Mouse (Mus musculus): ENCODE results near the gene Arfip1. TPM values are rescaled to one million over a fixed set of nuclear protein-coding genes. Genes with fewer than 3 reads are reported as not detected.
"Not testable (repeated sequence)": the region's sequence is repeated elsewhere in the genome, so short reads cannot be mapped to it uniquely, and the experiment has no call there.

Gene Arfip1
- polyA plus RNA-seq, 1 experiment from 2014 or later = 29.7 TPM

DNA sequence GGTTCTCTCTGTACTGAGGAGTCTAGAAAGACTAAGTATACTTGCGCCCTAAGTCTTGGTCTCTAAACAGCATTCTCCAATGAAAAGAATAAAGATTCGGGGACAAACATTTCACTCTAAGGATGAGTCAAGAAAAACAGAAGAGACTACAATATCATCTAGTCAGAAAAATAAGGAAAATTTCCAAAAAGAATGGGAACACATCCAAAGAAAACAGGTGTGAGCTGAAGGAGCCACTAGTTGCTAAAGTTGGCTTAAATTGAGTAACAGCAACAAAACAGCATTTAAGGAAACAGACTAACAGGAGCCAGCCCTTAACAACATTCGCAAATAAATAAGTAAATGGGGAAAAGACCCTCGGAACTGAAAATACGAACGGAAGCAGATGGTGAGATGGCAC lies 13.9 kb downstream of the Arfip1 start:
- 94% methylated on average over 6 of the region's 6 CpGs for WGBS
- no peaks in the 10 kb centered on the region for H3K9me3 ChIP-seq

DNA sequence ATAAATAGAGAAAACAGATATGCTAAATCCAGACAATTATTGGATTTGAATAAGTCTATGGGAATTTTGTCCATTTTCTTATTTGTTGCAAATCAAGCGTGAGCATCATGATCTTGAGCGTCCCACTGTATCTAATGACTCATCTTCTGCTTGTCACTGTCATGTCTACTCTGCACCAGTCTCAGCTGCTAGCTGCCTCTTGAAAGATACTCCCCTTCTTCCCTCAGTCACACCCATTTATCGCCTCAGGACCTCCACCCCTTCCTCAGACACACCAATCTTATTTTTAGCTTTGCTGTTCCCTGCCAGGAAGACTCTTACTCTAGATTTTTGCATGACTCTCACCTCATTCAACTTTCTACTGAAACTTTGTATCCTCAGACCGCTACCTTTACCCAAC lies 19.0 kb downstream of the Arfip1 start:
- Histone ChIP-seq H3K4me3 (no peak overlapping the region), H3K9me3 (no peaks in the 10 kb centered on the region), H3K27ac (replicated peaks) (no peak overlapping the region), H3K4me2 (replicated peaks) (no peak overlapping the region), H3K36me3 (no peaks in the 10 kb centered on the region), H3K27me3 (no peaks in the 10 kb centered on the region), H3K4me1 (no peaks in the 10 kb centered on the region), H3K9ac (replicated peaks) (no peak overlapping the region)
- 95% methylated on average over 4 of the region's 4 CpGs for WGBS
- ATAC-seq (ENCODE audit: low FRiP score, low read depth) = no peak

More for the DNA sequence above, 13.9 kb downstream of the Arfip1 start:
- Histone ChIP-seq H3K36me3 (no peaks in the 10 kb centered on the region), H3K27ac (replicated peaks) (no peak overlapping the region), H3K27me3 (no peaks in the 10 kb centered on the region), H3K4me2 (replicated peaks) (no peak overlapping the region), H3K4me1 (no peaks in the 10 kb centered on the region), H3K9ac (replicated peaks) (no peak overlapping the region), H3K4me3 (no peak overlapping the region)
- ATAC-seq (ENCODE audit: low FRiP score, low read depth) = no peak

- H3K4me3 ChIP-seq; H3K4me1 ChIP-seq; H3K36me3 ChIP-seq; H3K9me3 ChIP-seq; H3K27me3 ChIP-seq; ATAC-seq (ENCODE audit: low FRiP score, low read depth); H3K4me2 ChIP-seq (replicated peaks); H3K9ac ChIP-seq (replicated peaks); H3K27ac ChIP-seq (replicated peaks): not testable (repeated sequence)
- 90% methylated on average over 2 of the region's 2 CpGs for WGBS
These were observed 19.5 kb downstream of the Arfip1 start for GRCm38 (mm10) chr3:84562911-84563310.

- Histone ChIP-seq H3K27me3 (no peaks in the 10 kb centered on the region), H3K4me2 (replicated peaks) (no peak overlapping the region), H3K9ac (replicated peaks) (no peak overlapping the region), H3K9me3 (no peaks in the 10 kb centered on the region), H3K4me3 (no peak overlapping the region), H3K36me3 (no peaks in the 10 kb centered on the region), H3K27ac (replicated peaks) (no peak overlapping the region), H3K4me1 (no peaks in the 10 kb centered on the region)
- ATAC-seq (ENCODE audit: low FRiP score, low read depth) = no peak
- WGBS = 95% methylated on average over 3 of the region's 3 CpGs
These were observed 24.1 kb downstream of the Arfip1 start for GRCm38 (mm10) chr3:84558301-84558700.

DNA sequence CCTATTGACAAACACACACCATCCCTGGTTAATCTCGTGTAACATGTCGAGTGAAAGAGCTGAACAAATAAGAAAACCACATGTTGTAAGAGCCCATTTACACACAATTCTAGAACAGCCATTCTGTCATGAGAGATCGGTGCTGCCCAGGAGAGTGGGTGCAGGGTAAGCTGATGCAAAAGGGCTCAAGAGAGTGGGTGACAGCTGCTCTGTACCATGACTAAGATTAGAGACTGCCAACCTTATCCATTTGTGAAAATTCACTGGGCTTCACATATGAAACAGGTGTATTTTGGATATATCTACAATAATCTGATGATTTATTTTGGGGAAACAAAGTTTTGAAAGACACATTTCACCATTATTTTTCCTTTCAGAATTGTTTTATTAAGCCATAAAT lies 26.6 kb downstream of the Arfip1 start:
- Histone ChIP-seq H3K27ac (replicated peaks) (no peak overlapping the region), H3K4me3 (no peak overlapping the region), H3K36me3 (no peaks in the 10 kb centered on the region), H3K4me1 (no peaks in the 10 kb centered on the region), H3K9me3 (no peaks in the 10 kb centered on the region), H3K27me3 (no peaks in the 10 kb centered on the region), H3K9ac (replicated peaks) (no peak overlapping the region), H3K4me2 (replicated peaks) (no peak overlapping the region)
- WGBS = 90% methylated on average over 3 of the region's 3 CpGs
- no peak for ATAC-seq (ENCODE audit: low FRiP score, low read depth)

DNA sequence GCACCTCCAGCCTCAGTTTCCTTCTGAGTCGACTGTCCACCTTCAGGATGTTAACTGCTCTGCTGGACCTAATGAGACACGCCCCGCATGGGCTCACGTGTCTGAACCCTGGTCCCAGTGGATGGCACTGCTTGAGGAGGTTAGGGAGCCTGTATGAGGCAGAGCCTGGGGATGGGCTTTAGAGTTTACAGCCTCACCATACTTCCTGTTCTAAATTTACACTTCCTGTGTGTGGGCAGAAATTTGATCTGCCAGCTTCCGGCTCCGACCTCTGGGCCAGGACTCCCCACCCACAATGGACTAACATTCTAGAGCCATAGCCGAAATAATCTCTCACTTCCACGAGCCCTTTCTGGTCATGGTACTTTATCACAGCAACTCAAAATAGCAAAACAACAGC lies 35.2 kb downstream of the Arfip1 start:
- no peaks in the 10 kb centered on the region for H3K9me3 ChIP-seq
- no peak overlapping the region for H3K4me3 ChIP-seq
- no peak overlapping the region for H3K4me2 ChIP-seq (replicated peaks)
- no peaks in the 10 kb centered on the region for H3K4me1 ChIP-seq
- no peak for ATAC-seq (ENCODE audit: low FRiP score, low read depth)
- WGBS = 84% methylated on average over 8 of the region's 8 CpGs
- H3K36me3 ChIP-seq = no peaks in the 10 kb centered on the region
- no peak overlapping the region for H3K9ac ChIP-seq (replicated peaks)
- no peaks in the 10 kb centered on the region for H3K27me3 ChIP-seq
- H3K27ac ChIP-seq (replicated peaks) = no peak overlapping the region

DNA sequence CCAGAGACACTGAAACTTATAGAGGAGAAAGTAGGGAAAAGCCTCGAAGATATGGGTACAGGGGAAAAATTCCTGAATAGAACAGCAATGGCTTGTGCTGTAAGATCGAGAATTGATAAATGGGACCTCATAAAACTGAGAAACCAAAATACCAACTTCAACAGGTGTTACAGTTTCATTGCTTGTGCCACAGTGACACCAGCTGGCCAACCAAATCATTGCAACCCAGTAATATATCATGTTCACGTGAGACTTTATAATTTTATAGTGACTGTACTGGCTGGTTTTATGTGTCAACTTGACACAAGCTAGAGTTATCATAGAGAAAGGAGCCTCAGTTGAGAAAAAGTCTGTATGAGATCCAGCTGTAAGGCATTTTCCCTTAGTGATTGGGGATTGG lies 40.0 kb downstream of the Arfip1 start:
- not testable (repeated sequence) for H3K4me2 ChIP-seq (replicated peaks); H3K27ac ChIP-seq (replicated peaks); H3K4me3 ChIP-seq; H3K9me3 ChIP-seq; ATAC-seq (ENCODE audit: low FRiP score, low read depth); H3K9ac ChIP-seq (replicated peaks); H3K27me3 ChIP-seq; H3K4me1 ChIP-seq; H3K36me3 ChIP-seq
- WGBS = 36% methylated on average over 3 of the region's 3 CpGs

- Histone ChIP-seq H3K9me3 (no peaks in the 10 kb centered on the region), H3K4me1 (peaks cover 7% of the 10 kb centered on the region; the same call in 1 of the 2 replicates), H3K9ac (replicated peaks) (no peak overlapping the region), H3K27ac (replicated peaks) (no peak overlapping the region), H3K36me3 (no peaks in the 10 kb centered on the region), H3K4me3 (no peak overlapping the region), H3K4me2 (replicated peaks) (no peak overlapping the region), H3K27me3 (no peaks in the 10 kb centered on the region)
- no peak for ATAC-seq (ENCODE audit: low FRiP score, low read depth)
- WGBS = 89% methylated on average over 1 of the region's 1 CpGs
These were observed 40.5 kb downstream of the Arfip1 start for GRCm38 (mm10) chr3:84541881-84542280.

GRCm38 (mm10) chr3:84540640-84541039 lies 41.8 kb downstream of the Arfip1 start:
- Histone ChIP-seq H3K4me1 (peaks cover 7% of the 10 kb centered on the region; the same call in 1 of the 2 replicates), H3K27me3 (no peaks in the 10 kb centered on the region), H3K9ac (replicated peaks) (no peak overlapping the region), H3K4me3 (no peak overlapping the region), H3K4me2 (replicated peaks) (no peak overlapping the region), H3K36me3 (no peaks in the 10 kb centered on the region), H3K9me3 (no peaks in the 10 kb centered on the region), H3K27ac (replicated peaks) (no peak overlapping the region)
- no peak for ATAC-seq (ENCODE audit: low FRiP score, low read depth)

- no peak overlapping the region for H3K4me2 ChIP-seq (replicated peaks)
- H3K36me3 ChIP-seq = no peaks in the 10 kb centered on the region
- 84% methylated on average over 6 of the region's 6 CpGs for WGBS
- ATAC-seq (ENCODE audit: low FRiP score, low read depth) = no peak
- H3K27ac ChIP-seq (replicated peaks) = no peak overlapping the region
- H3K4me1 ChIP-seq = peaks cover 7% of the 10 kb centered on the region; the same call in 1 of the 2 replicates
- no peak overlapping the region for H3K9ac ChIP-seq (replicated peaks)
- no peak overlapping the region for H3K4me3 ChIP-seq
- no peaks in the 10 kb centered on the region for H3K27me3 ChIP-seq
- H3K9me3 ChIP-seq = no peaks in the 10 kb centered on the region
These were observed 45.4 kb downstream of the Arfip1 start for GRCm38 (mm10) chr3:84536987-84537386.

- H3K27me3 ChIP-seq = no peaks in the 10 kb centered on the region
- 72% methylated on average over 5 of the region's 5 CpGs for WGBS
- no peak overlapping the region for H3K9ac ChIP-seq (replicated peaks)
- H3K4me1 ChIP-seq = no peaks in the 10 kb centered on the region
- H3K4me3 ChIP-seq = no peak overlapping the region
- no peaks in the 10 kb centered on the region for H3K9me3 ChIP-seq
- no peaks in the 10 kb centered on the region for H3K36me3 ChIP-seq
- H3K27ac ChIP-seq (replicated peaks) = no peak overlapping the region
- no peak for ATAC-seq (ENCODE audit: low FRiP score, low read depth)
- H3K4me2 ChIP-seq (replicated peaks) = no peak overlapping the region
These were observed 49.2 kb downstream of the Arfip1 start for GRCm38 (mm10) chr3:84533227-84533626.

- no peak for ATAC-seq (ENCODE audit: low FRiP score, low read depth)
- H3K36me3 ChIP-seq = peaks cover 7% of the 10 kb centered on the region; the same call in 1 of the 2 replicates
- H3K9me3 ChIP-seq = no peaks in the 10 kb centered on the region
- H3K27me3 ChIP-seq = no peaks in the 10 kb centered on the region
- H3K4me3 ChIP-seq = no peak overlapping the region
- no peaks in the 10 kb centered on the region for H3K4me1 ChIP-seq
- 80% methylated on average over 2 of the region's 2 CpGs for WGBS
- H3K4me2 ChIP-seq (replicated peaks) = no peak overlapping the region
- H3K27ac ChIP-seq (replicated peaks) = no peak overlapping the region
- no peak overlapping the region for H3K9ac ChIP-seq (replicated peaks)
These were observed 53.4 kb downstream of the Arfip1 start for GRCm38 (mm10) chr3:84529021-84529420.

GRCm38 (mm10) chr3:84524952-84525351 lies 57.5 kb downstream of the Arfip1 start:
- H3K9me3 ChIP-seq = no peaks in the 10 kb centered on the region
- 78% methylated on average over 1 of the region's 1 CpGs for WGBS
- no peak overlapping the region for H3K4me3 ChIP-seq
- H3K4me2 ChIP-seq (replicated peaks) = no peak overlapping the region
- no peak overlapping the region for H3K9ac ChIP-seq (replicated peaks)
- no peak for ATAC-seq (ENCODE audit: low FRiP score, low read depth)
- no peaks in the 10 kb centered on the region for H3K27me3 ChIP-seq
- H3K36me3 ChIP-seq = peaks cover 7% of the 10 kb centered on the region; the same call in 1 of the 2 replicates
- H3K27ac ChIP-seq (replicated peaks) = no peak overlapping the region
- H3K4me1 ChIP-seq = no peaks in the 10 kb centered on the region

Data from midbrain, embryonic 12.5 days (tissue).